Mouse (Mus musculus): ENCODE results near the gene Spem1.

GRCm38 (mm10) chr11:69802648-69803105 lies 19.3 kb downstream of the Spem1 start:
- TF ChIP-seq CTCF (IDR thresholded peaks at IDR 0.05; ENCODE audit: control insufficient read depth, insufficient read depth, insufficient replicate concordance, low read depth, low read length) (no peak), POLR2A (IDR thresholded peaks at IDR 0.05; ENCODE audit: control insufficient read depth, low read depth, low read length) (no peak)
